Mouse (Mus musculus): ENCODE data around the gene Ube2l6. TPM values are rescaled to one million over a fixed set of nuclear protein-coding genes. Genes with fewer than 3 reads are reported as not detected.

Ube2l6 gene
- total and polyA plus RNA-seq, 3 experiments: 2.0 to 8.5 (median 4.1) TPM

- in situ Hi-C loops (cut with MboI; ENCODE audit: low pct_ligation_motif_present, low pct_unique_long_range_greater_than_20kb, low sequenced_read_pairs): no loop called here
- TF ChIP-seq BHLHE40 (IDR thresholded peaks at IDR 0.05; ENCODE audit: low read depth, low read length): no peak
- no peak for TF ChIP-seq POLR2AphosphoS2 (IDR thresholded peaks at IDR 0.05; ENCODE audit: low read depth, low read length)
- TF ChIP-seq ZMIZ1 (IDR thresholded peaks at IDR 0.05; ENCODE audit: low read depth, low read length): no peak
- no peak for TF ChIP-seq UBTF (IDR thresholded peaks at IDR 0.05; ENCODE audit: low read depth, low read length)
- Histone ChIP-seq H3K27me3 (replicated peaks) (no peaks in the 10 kb centered on the region), H3K9me3 (replicated peaks; ENCODE audit: low read length) (peaks cover 9% of the 10 kb centered on the region), H3K36me3 (replicated peaks in 1 of 2; ENCODE audit: control insufficient read depth in 1 of 2, insufficient read depth in 1 of 2, low read length in 1 of 2) (no peaks in the 10 kb centered on the region), H3K9ac (ENCODE audit: insufficient read depth, low read depth) (no peak overlapping the region), H3K79me2 (replicated peaks; ENCODE audit: control insufficient read depth, extremely low read depth, insufficient read depth, poor library complexity, severe bottlenecking) (no peaks in the 10 kb centered on the region), H3K4me1 (ENCODE audit: control insufficient read depth in 1 of 2, insufficient read depth in 2 of 2) (peaks cover 0 to 13% of the 10 kb centered on the region in 2 experiments; a peak in 2 of 4 replicates), H3K4me2 (ENCODE audit: insufficient read depth, low read depth, poor library complexity, severe bottlenecking) (no peak overlapping the region), H3K4me3 (replicated peaks in 1 of 3; ENCODE audit: low read depth in 2 of 3, low read length in 2 of 3, poor library complexity in 1 of 3) (no peak overlapping the region), H3K27ac (ENCODE audit: insufficient read depth, low read depth) (no peak overlapping the region)
- DNase-seq (ENCODE audit: extremely low read depth): no peak
- dilution Hi-C loops (cut with MboI; ENCODE audit: extremely low pct_ligation_motif_present, extremely low pct_unique_long_range_greater_than_20kb, low sequenced_read_pairs): no loop called here
Observed at GRCm38 (mm10) chr2:84790418-84790817, 8.2 kb upstream of the Ube2l6 start.

- dilution Hi-C loops (cut with MboI; ENCODE audit: extremely low pct_ligation_motif_present, extremely low pct_unique_long_range_greater_than_20kb, low sequenced_read_pairs): no loop called here
- H3K4me2 ChIP-seq (ENCODE audit: insufficient read depth, low read depth, poor library complexity, severe bottlenecking): no peak overlapping the region
Observed at GRCm38 (mm10) chr2:84792516-84792915, 6.1 kb upstream of the Ube2l6 start.

GRCm38 (mm10) chr2:84793154-84793553 lies 5.5 kb upstream of the Ube2l6 start:
- dilution Hi-C loops (cut with MboI; ENCODE audit: extremely low pct_ligation_motif_present, extremely low pct_unique_long_range_greater_than_20kb, low sequenced_read_pairs): no loop called here
- Histone ChIP-seq H3K4me3 (replicated peaks in 1 of 3; ENCODE audit: low read depth in 2 of 3, low read length in 2 of 3, poor library complexity in 1 of 3) (no peak overlapping the region), H3K27me3 (replicated peaks) (no peaks in the 10 kb centered on the region), H3K9me3 (replicated peaks; ENCODE audit: low read length) (peaks cover 13% of the 10 kb centered on the region), H3K4me2 (ENCODE audit: insufficient read depth, low read depth, poor library complexity, severe bottlenecking) (no peak overlapping the region), H3K36me3 (replicated peaks in 1 of 2; ENCODE audit: control insufficient read depth in 1 of 2, insufficient read depth in 1 of 2, low read length in 1 of 2) (no peaks in the 10 kb centered on the region), H3K27ac (ENCODE audit: insufficient read depth, low read depth) (no peak overlapping the region), H3K79me2 (replicated peaks; ENCODE audit: control insufficient read depth, extremely low read depth, insufficient read depth, poor library complexity, severe bottlenecking) (no peaks in the 10 kb centered on the region), H3K9ac (ENCODE audit: insufficient read depth, low read depth) (no peak overlapping the region), H3K4me1 (ENCODE audit: control insufficient read depth in 1 of 2, insufficient read depth in 2 of 2) (peaks cover 0 to 8% of the 10 kb centered on the region in 2 experiments; a peak in 2 of 4 replicates)
- in situ Hi-C loops (cut with MboI; ENCODE audit: low pct_ligation_motif_present, low pct_unique_long_range_greater_than_20kb, low sequenced_read_pairs): no loop called here
- DNase-seq (ENCODE audit: extremely low read depth): no peak
- TF ChIP-seq RAD21 (IDR thresholded peaks at IDR 0.05; ENCODE audit: low read depth, low read length): no peak
- TF ChIP-seq SIN3A (IDR thresholded peaks at IDR 0.05; ENCODE audit: low read length): no peak
- TF ChIP-seq MAZ (IDR thresholded peaks at IDR 0.05; ENCODE audit: low read depth, low read length): no peak
- TF ChIP-seq CHD2 (IDR thresholded peaks at IDR 0.05; ENCODE audit: low read length): no peak
- TF ChIP-seq MYC (IDR thresholded peaks at IDR 0.05; ENCODE audit: low read depth, low read length): no peak
- TF ChIP-seq HCFC1 (IDR thresholded peaks at IDR 0.05; ENCODE audit: low read depth, low read length): no peak
- TF ChIP-seq MAX (IDR thresholded peaks at IDR 0.05; ENCODE audit: low read length): no peak
- TF ChIP-seq USF2 (conservative IDR thresholded peaks at IDR 0.05; ENCODE audit: low read depth, low read length): no peak
- no peak for TF ChIP-seq MAFK (IDR thresholded peaks at IDR 0.05; ENCODE audit: insufficient replicate concordance, low read length)
- no peak for TF ChIP-seq ZKSCAN1 (IDR thresholded peaks at IDR 0.05; ENCODE audit: borderline replicate concordance, low read depth, low read length)
- TF ChIP-seq MEF2A (IDR thresholded peaks at IDR 0.05; ENCODE audit: borderline replicate concordance, low read depth, low read length): no peak
- TF ChIP-seq ZMIZ1 (IDR thresholded peaks at IDR 0.05; ENCODE audit: low read depth, low read length): no peak
- TF ChIP-seq POLR2AphosphoS2 (IDR thresholded peaks at IDR 0.05; ENCODE audit: low read depth, low read length): no peak
- no peak for TF ChIP-seq SMC3 (IDR thresholded peaks at IDR 0.05; ENCODE audit: low read depth, low read length)
- TF ChIP-seq JUND (conservative IDR thresholded peaks at IDR 0.05; ENCODE audit: low read depth, low read length): no peak
- TF ChIP-seq E2F4 (IDR thresholded peaks at IDR 0.05; ENCODE audit: insufficient replicate concordance, low read depth, low read length): no peak
- TF ChIP-seq ZC3H11A (IDR thresholded peaks at IDR 0.05; ENCODE audit: low read depth, low read length): no peak
- no peak for TF ChIP-seq EP300 (IDR thresholded peaks at IDR 0.05; ENCODE audit: low read length)

More at GRCm38 (mm10) chr2:84792516-84792915, 6.1 kb upstream of the Ube2l6 start:
- Histone ChIP-seq H3K9me3 (replicated peaks; ENCODE audit: low read length) (peaks cover 13% of the 10 kb centered on the region), H3K27ac (ENCODE audit: insufficient read depth, low read depth) (no peak overlapping the region), H3K4me1 (ENCODE audit: control insufficient read depth in 1 of 2, insufficient read depth in 2 of 2) (peaks cover 0 to 9% of the 10 kb centered on the region in 2 experiments; a peak in 2 of 4 replicates), H3K79me2 (replicated peaks; ENCODE audit: control insufficient read depth, extremely low read depth, insufficient read depth, poor library complexity, severe bottlenecking) (no peaks in the 10 kb centered on the region), H3K36me3 (replicated peaks in 1 of 2; ENCODE audit: control insufficient read depth in 1 of 2, insufficient read depth in 1 of 2, low read length in 1 of 2) (no peaks in the 10 kb centered on the region), H3K4me3 (replicated peaks in 1 of 3; ENCODE audit: low read depth in 2 of 3, low read length in 2 of 3, poor library complexity in 1 of 3) (no peak overlapping the region), H3K27me3 (replicated peaks) (no peaks in the 10 kb centered on the region), H3K9ac (ENCODE audit: insufficient read depth, low read depth) (no peak overlapping the region)
- DNase-seq (ENCODE audit: extremely low read depth): no peak
- in situ Hi-C loops (cut with MboI; ENCODE audit: low pct_ligation_motif_present, low pct_unique_long_range_greater_than_20kb, low sequenced_read_pairs): no loop called here
- TF ChIP-seq KAT2A (IDR thresholded peaks at IDR 0.05; ENCODE audit: insufficient replicate concordance, low read length): no peak
- no peak for TF ChIP-seq USF1 (IDR thresholded peaks at IDR 0.05; ENCODE audit: low read depth, low read length)
- no peak for TF ChIP-seq SIN3A (IDR thresholded peaks at IDR 0.05; ENCODE audit: low read length)
- TF ChIP-seq ETS1 (conservative IDR thresholded peaks at IDR 0.05; ENCODE audit: low read depth, low read length): no peak
- TF ChIP-seq GABPA (IDR thresholded peaks at IDR 0.05; ENCODE audit: insufficient replicate concordance, low read depth, low read length): no peak
- no peak for TF ChIP-seq BHLHE40 (IDR thresholded peaks at IDR 0.05; ENCODE audit: low read depth, low read length)
- TF ChIP-seq MXI1 (IDR thresholded peaks at IDR 0.05; ENCODE audit: low read depth, low read length): no peak
- no peak for TF ChIP-seq ZNF384 (IDR thresholded peaks at IDR 0.05; ENCODE audit: low read depth, low read length)
- no peak for TF ChIP-seq HCFC1 (IDR thresholded peaks at IDR 0.05; ENCODE audit: low read depth, low read length)
- TF ChIP-seq POLR2AphosphoS2 (IDR thresholded peaks at IDR 0.05; ENCODE audit: low read depth, low read length): no peak
- no peak for TF ChIP-seq JUN (IDR thresholded peaks at IDR 0.05; ENCODE audit: insufficient read depth, low read depth, low read length)
- TF ChIP-seq MEF2A (IDR thresholded peaks at IDR 0.05; ENCODE audit: borderline replicate concordance, low read depth, low read length): no peak
- TF ChIP-seq ZMIZ1 (IDR thresholded peaks at IDR 0.05; ENCODE audit: low read depth, low read length): no peak
- no peak for TF ChIP-seq JUND (conservative IDR thresholded peaks at IDR 0.05; ENCODE audit: low read depth, low read length)
- TF ChIP-seq ELF1 (IDR thresholded peaks at IDR 0.05; ENCODE audit: low read depth, low read length): no peak
- TF ChIP-seq TBP (conservative IDR thresholded peaks at IDR 0.05; ENCODE audit: low read depth, low read length): no peak
- TF ChIP-seq ZC3H11A (IDR thresholded peaks at IDR 0.05; ENCODE audit: low read depth, low read length): no peak
- TF ChIP-seq NRF1 (IDR thresholded peaks at IDR 0.05; ENCODE audit: low read depth, low read length): no peak

All from CH12.LX (cell line).